Mouse (Mus musculus) embryo, embryonic 10.5 days (tissue): Measurements from ENCODE around the gene Psmf1.

ENCODE experiments used
- DNase-seq: peaks from one replicate; pipeline ENCODE4 v3.0.0-alpha.2; 2015; ENCODE audit warnings: low spot score

Psmf1 gene

GRCm38 (mm10) chr2:151733151-151733865, 10.7 kb downstream of the Psmf1 start:
- DNase-seq = no peak

- no peak for DNase-seq
These were observed 19.9 kb downstream of the Psmf1 start for GRCm38 (mm10) chr2:151724094-151724493.

GRCm38 (mm10) chr2:151716318-151717055, 27.5 kb downstream of the Psmf1 start:
- DNase-seq = no peak

DNA sequence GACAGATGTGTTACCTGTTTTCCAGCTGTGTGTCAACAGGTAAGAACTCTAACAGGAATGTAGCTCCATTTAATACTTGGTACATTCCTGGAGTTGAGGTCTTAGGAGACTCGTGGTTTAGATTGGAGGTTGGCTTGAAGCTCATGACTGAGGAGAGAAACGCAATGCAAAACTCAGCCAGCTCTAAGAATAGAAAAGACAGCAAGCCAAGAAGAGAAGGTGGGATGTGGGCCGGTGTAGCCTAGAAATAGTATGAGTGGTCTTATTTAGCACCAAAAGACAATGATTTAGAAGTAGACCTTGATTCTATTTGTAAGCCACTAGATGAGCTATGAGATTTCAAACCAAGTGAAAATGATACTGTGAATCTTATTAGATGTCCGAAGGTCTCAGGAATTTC, 28.5 kb downstream of the Psmf1 start:
- DNase-seq = no peak

DNA sequence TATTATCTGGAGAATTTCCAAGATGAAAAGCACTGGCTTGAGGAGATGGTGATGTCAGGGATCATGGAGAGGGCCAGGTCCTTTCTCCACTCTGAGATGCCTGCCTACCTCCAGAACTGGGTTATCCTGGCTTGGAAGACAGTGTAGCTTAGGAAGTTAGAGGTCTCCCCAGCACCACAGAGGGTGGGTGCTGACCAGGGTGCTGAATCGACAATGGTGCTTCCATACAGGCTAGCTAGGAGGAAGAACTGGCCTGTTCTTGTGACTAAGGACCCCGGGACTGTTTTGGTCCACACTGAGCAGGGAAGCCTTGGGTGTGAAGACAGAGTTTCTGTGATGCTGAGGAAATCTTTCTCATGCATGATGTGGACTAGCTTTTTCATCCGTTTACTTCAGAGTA, 31.3 kb downstream of the Psmf1 start:
- DNase-seq = peak; percentile 62

GRCm38 (mm10) chr2:151702851-151703190, 41.2 kb downstream of the Psmf1 start:
- peak; percentile 33 for DNase-seq

- DNase-seq = peak; percentile 68
These were observed 41.7 kb downstream of the Psmf1 start for GRCm38 (mm10) chr2:151702146-151702850.

- peak; percentile 6 for DNase-seq
These were observed 42.5 kb downstream of the Psmf1 start, which contains the start of gene Tmem74b for GRCm38 (mm10) chr2:151701231-151702145. Tmem74b (plus strand) TSS chr2:151702008.

- DNase-seq = no peak
These were observed 61.0 kb downstream of the Psmf1 start for GRCm38 (mm10) chr2:151682976-151683375.

GRCm38 (mm10) chr2:151682357-151682756, 61.6 kb downstream of the Psmf1 start:
- peak; percentile 48 for DNase-seq

DNA sequence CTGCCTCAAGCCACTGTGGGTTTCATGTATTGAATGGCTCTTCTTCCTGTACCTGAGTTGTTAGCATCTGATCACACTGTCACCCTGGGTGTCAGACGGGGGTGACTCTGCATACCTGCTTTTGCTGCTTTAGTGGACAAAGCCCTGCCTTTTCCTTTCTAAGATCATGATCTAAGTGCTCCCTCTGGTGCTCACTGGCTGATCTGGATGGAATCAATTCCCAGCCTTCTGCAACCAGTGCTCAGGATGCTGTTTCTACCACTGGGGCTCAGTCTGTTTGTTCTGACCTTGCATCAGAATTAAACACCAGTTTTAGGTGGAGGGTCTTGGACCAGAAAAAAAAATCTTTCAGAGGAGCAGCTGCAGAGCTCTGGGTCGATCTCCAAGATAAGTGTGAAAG, 67.8 kb downstream of the Psmf1 start:
- no peak for DNase-seq

DNA sequence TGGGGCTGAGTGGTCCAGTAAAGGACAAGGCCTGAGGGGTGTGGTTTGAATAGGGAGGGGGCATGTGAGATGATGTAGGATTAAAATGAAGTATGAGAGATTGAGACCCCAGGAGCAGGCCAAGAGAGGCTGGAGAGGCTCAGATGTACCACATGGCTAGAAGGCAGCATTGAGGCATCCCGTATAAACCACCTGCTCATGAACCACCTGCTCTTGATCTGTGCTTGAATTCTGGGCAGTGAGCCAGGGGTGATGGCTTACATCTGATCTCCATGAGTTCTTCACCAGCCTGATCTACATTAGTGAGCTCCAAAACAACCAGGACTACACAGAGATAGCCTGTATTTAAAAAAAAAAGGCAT, 73.0 kb downstream of the Psmf1 start:
- no peak for DNase-seq

DNA sequence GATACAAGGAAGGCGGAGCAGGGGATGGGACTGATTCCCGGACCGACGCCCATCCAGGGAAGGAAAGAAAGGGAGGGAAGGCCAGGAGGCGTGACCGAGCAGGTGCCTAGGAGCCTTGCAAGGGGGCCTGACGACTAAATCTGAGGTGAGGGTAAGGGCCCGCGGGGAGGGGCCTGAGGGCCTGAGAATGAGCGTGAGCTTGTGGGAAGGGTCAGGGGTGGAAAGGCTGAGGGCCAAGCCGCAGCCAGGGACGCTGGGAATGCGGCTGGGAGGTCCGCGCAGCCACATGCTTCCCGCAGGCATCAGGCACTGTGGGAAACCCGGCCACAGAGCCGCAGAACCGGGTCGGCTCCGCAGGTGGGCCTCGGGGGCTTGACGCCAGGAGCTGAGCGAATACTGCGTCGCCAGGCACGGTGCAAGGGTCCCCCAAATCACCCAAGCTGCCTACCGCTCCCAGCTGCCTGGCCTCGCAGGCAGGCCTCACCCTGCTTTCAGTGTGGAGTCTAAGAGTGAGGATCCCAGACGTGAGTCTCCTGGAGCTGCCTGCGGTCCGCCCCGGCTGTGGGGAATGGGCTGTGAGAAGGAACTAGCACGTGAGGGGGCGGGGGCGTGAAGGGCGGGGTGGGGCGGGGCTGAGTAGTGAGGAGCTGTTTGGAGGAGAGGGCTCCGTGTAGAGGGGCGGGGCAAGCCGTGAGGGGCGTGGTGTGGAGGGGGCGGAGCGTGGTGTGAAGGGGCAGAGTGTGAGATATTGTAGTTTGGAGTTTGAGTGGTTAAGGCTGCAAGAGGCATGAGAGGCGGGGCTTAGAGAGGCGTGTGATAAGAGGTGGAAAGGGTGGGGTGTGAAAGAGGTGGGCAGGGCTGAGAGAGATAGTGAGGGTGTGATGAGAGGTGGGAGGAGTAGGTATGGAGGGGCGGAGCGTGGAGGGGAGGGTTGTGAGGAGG, 73.7 kb downstream of the Psmf1 start:
- DNase-seq = no peak

DNA sequence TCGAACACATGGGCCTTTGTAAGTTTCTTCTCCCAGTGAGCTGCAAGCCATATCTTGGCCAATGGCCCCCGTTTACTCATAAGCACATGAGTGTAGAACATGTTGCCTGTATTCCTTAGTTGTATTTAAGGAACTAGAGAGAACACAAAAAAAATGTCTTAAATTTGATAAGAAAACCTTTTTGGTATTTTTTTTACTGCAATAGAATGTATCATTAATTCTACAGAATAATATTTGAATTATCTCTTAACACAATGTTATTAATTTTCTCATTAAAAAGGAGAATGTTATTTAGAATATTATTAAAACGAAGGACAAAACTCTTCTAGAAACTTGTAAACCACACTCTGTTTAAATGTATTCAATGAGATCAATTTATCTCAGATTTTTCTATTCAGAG, 75.6 kb downstream of the Psmf1 start, which contains the start of gene Rad21l:
Rad21l (minus strand) TSS at position 101 of the 400 bp plus-strand sequence.
- DNase-seq = no peak
